Mouse (Mus musculus): ENCODE data around the gene Cd72. TPM values are rescaled to one million over a fixed set of nuclear protein-coding genes. Genes with fewer than 3 reads are reported as not detected.
A peak's percentile ranks its signal among the peaks of the same experiment; 100 is the strongest.

Gene Cd72
- polyA plus RNA-seq (2014; fragmentation: Nextera tagmentation; extraction: Ambion mirVana): 6.6 and 7.4 TPM in 2 replicates

DNA sequence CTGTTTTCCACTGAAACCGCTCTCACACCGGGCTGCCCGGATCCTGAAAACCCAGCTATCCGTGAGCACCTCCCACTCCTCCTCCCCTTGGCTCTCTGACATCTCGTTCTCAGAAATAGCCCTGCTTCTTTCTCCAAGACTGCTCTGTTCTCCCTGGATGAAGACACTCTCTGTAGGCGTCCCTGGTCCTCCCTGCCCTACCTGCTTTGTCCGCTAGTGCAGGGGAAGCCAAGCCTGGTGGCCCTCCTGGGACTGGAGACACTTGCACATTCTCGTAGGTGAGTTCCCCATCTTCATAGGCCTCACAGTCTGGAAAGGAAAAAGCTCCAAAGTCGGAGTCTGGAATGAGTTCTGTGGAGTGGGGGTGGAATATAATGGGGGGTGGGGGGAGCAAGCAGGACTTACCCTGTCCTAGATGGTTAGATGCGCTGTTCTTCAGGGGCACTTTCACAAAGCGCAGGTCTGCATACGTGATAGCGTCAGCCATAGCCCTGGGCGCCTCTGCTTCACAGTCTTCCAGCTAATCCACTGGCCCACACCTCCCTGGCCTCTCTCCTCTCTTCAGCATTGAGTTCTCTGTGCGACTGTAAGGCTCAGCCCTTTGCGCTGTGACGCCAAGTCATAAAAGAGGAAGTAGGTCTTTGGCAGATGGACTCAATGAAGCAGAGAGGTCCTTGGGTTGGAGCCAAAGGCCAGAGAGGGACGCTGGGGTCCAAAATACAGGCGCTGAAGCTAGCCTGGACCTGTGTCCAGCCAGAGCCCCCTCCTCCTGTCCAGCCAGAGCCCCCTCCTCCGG lies at the start of gene Cd72:
Gene Cd72 (minus strand): TSS at position 588 of the 796 bp plus-strand sequence.
- Histone ChIP-seq H3K4me1 (ENCODE audit: control insufficient read depth, insufficient read depth, low read length) (peaks cover 9% of the 10 kb centered on the region; the same call in 1 of the 2 replicates), H3K4me3 (ENCODE audit: low read depth, low read length) (no peak within 1 kb of the TSS)

GRCm38 (mm10) chr4:43503506-43503905 lies 49.1 kb upstream of the Cd72 start:
- Histone ChIP-seq H3K9ac (replicated peaks; ENCODE audit: low read depth, low read length) (no peak overlapping the region), H3K4me1 (ENCODE audit: control insufficient read depth, insufficient read depth, low read length) (peaks cover 1% of the 10 kb centered on the region; the same call in 1 of the 2 replicates), H3K4me2 (ENCODE audit: low read depth, low read length) (no peak overlapping the region), H3K27ac (ENCODE audit: low read depth, low read length) (no peak overlapping the region), H3K36me3 (ENCODE audit: control insufficient read depth, insufficient read depth, low read length) (no peaks in the 10 kb centered on the region), H3K4me3 (ENCODE audit: low read depth, low read length) (no peak overlapping the region), H3K27me3 (ENCODE audit: control insufficient read depth, insufficient read depth, low read length) (no peaks in the 10 kb centered on the region; the same call in 1 of the 2 replicates), H3K9me3 (ENCODE audit: control insufficient read depth, low read length) (no peaks in the 10 kb centered on the region)
- no peak for ATAC-seq (ENCODE audit: low read depth)
- WGBS: 84% methylated on average over 6 of the region's 6 CpGs

More for the DNA sequence above, at the start of gene Cd72:
- no peak within 1 kb of the TSS for H3K27ac ChIP-seq (ENCODE audit: low read depth, low read length)
- H3K27me3 ChIP-seq (ENCODE audit: control insufficient read depth, insufficient read depth, low read length): no peaks in the 10 kb centered on the region
- no peaks in the 10 kb centered on the region for H3K9me3 ChIP-seq (ENCODE audit: control insufficient read depth, low read length)
- no peaks in the 10 kb centered on the region for H3K36me3 ChIP-seq (ENCODE audit: control insufficient read depth, insufficient read depth, low read length)
- 29% methylated on average over 20 of the region's 20 CpGs for WGBS
- no peak for ATAC-seq (ENCODE audit: low read depth)
- peak within 1 kb of the TSS; percentile 33 for H3K4me2 ChIP-seq (ENCODE audit: low read depth, low read length)
- H3K9ac ChIP-seq (replicated peaks; ENCODE audit: low read depth, low read length): 0 out of 2 replicates have a peak within 1 kb of the TSS, but pooled peaks have one; percentile 21

DNA sequence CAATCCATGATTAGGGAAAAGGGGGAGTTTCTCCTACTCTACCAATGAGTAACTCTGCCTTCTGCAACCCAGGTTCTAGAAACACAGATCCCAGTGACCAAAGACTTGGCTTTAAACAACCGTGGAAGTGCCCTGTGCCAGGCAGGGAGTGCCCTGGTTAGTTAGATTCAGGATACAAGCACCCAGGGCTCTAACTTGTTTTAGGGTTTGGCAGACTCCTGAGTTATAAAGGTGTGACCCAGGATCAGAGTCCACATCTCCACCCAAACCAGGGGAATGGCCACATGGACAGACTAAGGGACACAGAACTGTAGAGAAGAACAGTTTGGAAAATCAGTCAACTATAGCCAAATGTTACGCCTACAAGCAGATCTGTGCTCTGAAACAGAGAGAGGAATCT lies 48.6 kb upstream of the Cd72 start:
- no peaks in the 10 kb centered on the region for H3K9me3 ChIP-seq (ENCODE audit: control insufficient read depth, low read length)
- no peaks in the 10 kb centered on the region for H3K4me1 ChIP-seq (ENCODE audit: control insufficient read depth, insufficient read depth, low read length)
- no peak overlapping the region for H3K4me3 ChIP-seq (ENCODE audit: low read depth, low read length)
- no peaks in the 10 kb centered on the region for H3K36me3 ChIP-seq (ENCODE audit: control insufficient read depth, insufficient read depth, low read length)
- no peak overlapping the region for H3K27ac ChIP-seq (ENCODE audit: low read depth, low read length)
- H3K9ac ChIP-seq (replicated peaks; ENCODE audit: low read depth, low read length): no peak overlapping the region
- no peak overlapping the region for H3K4me2 ChIP-seq (ENCODE audit: low read depth, low read length)
- WGBS: 67% methylated on average over 2 of the region's 2 CpGs
- no peak for ATAC-seq (ENCODE audit: low read depth)
- no peaks in the 10 kb centered on the region; the same call in 1 of the 2 replicates for H3K27me3 ChIP-seq (ENCODE audit: control insufficient read depth, insufficient read depth, low read length)

GRCm38 (mm10) chr4:43499407-43500333 lies 45.2 kb upstream of the Cd72 start, which contains the start of gene Arhgef39:
Arhgef39 (minus strand) TSS chr4:43499695.
- no peak within 1 kb of the TSS for H3K27ac ChIP-seq (ENCODE audit: low read depth, low read length)
- 8% methylated on average over 50 of the region's 50 CpGs for WGBS

GRCm38 (mm10) chr4:43498983-43499382 lies 44.6 kb upstream of the Cd72 start:
- peak overlapping the region; percentile 81 for H3K4me2 ChIP-seq (ENCODE audit: low read depth, low read length)
- ATAC-seq (ENCODE audit: low read depth): peak; percentile 13; the same call in 1 of the 2 replicates
- H3K9me3 ChIP-seq (ENCODE audit: control insufficient read depth, low read length): no peaks in the 10 kb centered on the region
- no peaks in the 10 kb centered on the region for H3K36me3 ChIP-seq (ENCODE audit: control insufficient read depth, insufficient read depth, low read length)
- H3K9ac ChIP-seq (replicated peaks; ENCODE audit: low read depth, low read length): no peak overlapping the region
- H3K4me3 ChIP-seq (ENCODE audit: low read depth, low read length): peak overlapping the region; percentile 37
- WGBS: 14% methylated on average over 8 of the region's 8 CpGs
- no peaks in the 10 kb centered on the region for H3K27me3 ChIP-seq (ENCODE audit: control insufficient read depth, insufficient read depth, low read length)
- H3K27ac ChIP-seq (ENCODE audit: low read depth, low read length): no peak overlapping the region
- peaks cover 10% of the 10 kb centered on the region for H3K4me1 ChIP-seq (ENCODE audit: control insufficient read depth, insufficient read depth, low read length)

More at GRCm38 (mm10) chr4:43499407-43500333, 45.2 kb upstream of the Cd72 start, which contains the start of gene Arhgef39:
- no peaks in the 10 kb centered on the region for H3K27me3 ChIP-seq (ENCODE audit: control insufficient read depth, insufficient read depth, low read length)
- H3K36me3 ChIP-seq (ENCODE audit: control insufficient read depth, insufficient read depth, low read length): no peaks in the 10 kb centered on the region
- H3K4me3 ChIP-seq (ENCODE audit: low read depth, low read length): peak within 1 kb of the TSS; percentile 37
- no peaks in the 10 kb centered on the region for H3K9me3 ChIP-seq (ENCODE audit: control insufficient read depth, low read length)
- peak; percentile 85 for ATAC-seq (ENCODE audit: low read depth)
- H3K4me2 ChIP-seq (ENCODE audit: low read depth, low read length): peak within 1 kb of the TSS; percentile 81
- H3K9ac ChIP-seq (replicated peaks; ENCODE audit: low read depth, low read length): peak within 1 kb of the TSS; percentile 30; the same call in 1 of the 2 replicates
- 0 out of 2 replicates have a peak, but pooled peaks cover 5% of the 10 kb centered on the region for H3K4me1 ChIP-seq (ENCODE audit: control insufficient read depth, insufficient read depth, low read length)

- no peak overlapping the region for H3K4me3 ChIP-seq (ENCODE audit: low read depth, low read length)
- 89% methylated on average over 4 of the region's 4 CpGs for WGBS
- no peaks in the 10 kb centered on the region for H3K27me3 ChIP-seq (ENCODE audit: control insufficient read depth, insufficient read depth, low read length)
- H3K4me1 ChIP-seq (ENCODE audit: control insufficient read depth, insufficient read depth, low read length): peaks cover 10% of the 10 kb centered on the region
- ATAC-seq (ENCODE audit: low read depth): no peak
- no peak overlapping the region for H3K4me2 ChIP-seq (ENCODE audit: low read depth, low read length)
- H3K36me3 ChIP-seq (ENCODE audit: control insufficient read depth, insufficient read depth, low read length): no peaks in the 10 kb centered on the region
- no peak overlapping the region for H3K27ac ChIP-seq (ENCODE audit: low read depth, low read length)
- H3K9ac ChIP-seq (replicated peaks; ENCODE audit: low read depth, low read length): no peak overlapping the region
- H3K9me3 ChIP-seq (ENCODE audit: control insufficient read depth, low read length): no peaks in the 10 kb centered on the region
These were observed 43.5 kb upstream of the Cd72 start for GRCm38 (mm10) chr4:43497946-43498345.

DNA sequence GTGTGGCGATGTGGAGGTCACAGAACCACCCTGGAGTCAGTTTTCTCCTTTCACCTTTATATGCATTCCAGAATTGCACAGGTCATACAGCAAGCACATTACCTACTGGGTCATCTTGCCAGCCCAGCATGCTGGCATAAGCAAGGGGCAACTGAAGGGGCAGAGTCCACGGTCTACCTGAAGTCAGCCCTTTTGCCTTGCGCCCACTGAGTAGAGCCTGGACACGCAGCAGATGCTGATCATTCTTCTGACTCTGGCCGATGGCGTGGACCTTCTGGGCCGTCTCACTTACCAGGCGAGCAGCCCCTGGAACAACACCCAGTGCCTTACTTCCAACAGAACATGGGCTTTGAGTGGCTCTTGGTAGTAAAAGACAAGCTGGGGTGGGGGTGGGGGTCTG lies 43.0 kb upstream of the Cd72 start:
- 95% methylated on average over 8 of the region's 8 CpGs for WGBS
- H3K36me3 ChIP-seq (ENCODE audit: control insufficient read depth, insufficient read depth, low read length): no peaks in the 10 kb centered on the region
- H3K27ac ChIP-seq (ENCODE audit: low read depth, low read length): no peak overlapping the region
- ATAC-seq (ENCODE audit: low read depth): no peak
- no peak overlapping the region for H3K4me3 ChIP-seq (ENCODE audit: low read depth, low read length)
- no peak overlapping the region for H3K9ac ChIP-seq (replicated peaks; ENCODE audit: low read depth, low read length)
- H3K4me1 ChIP-seq (ENCODE audit: control insufficient read depth, insufficient read depth, low read length): peaks cover 10% of the 10 kb centered on the region
- no peaks in the 10 kb centered on the region for H3K27me3 ChIP-seq (ENCODE audit: control insufficient read depth, insufficient read depth, low read length)
- H3K4me2 ChIP-seq (ENCODE audit: low read depth, low read length): no peak overlapping the region
- no peaks in the 10 kb centered on the region for H3K9me3 ChIP-seq (ENCODE audit: control insufficient read depth, low read length)

- H3K4me3 ChIP-seq (ENCODE audit: low read depth, low read length): no peak overlapping the region
- 66% methylated on average over 6 of the region's 6 CpGs for WGBS
These were observed 42.2 kb upstream of the Cd72 start for GRCm38 (mm10) chr4:43496587-43496986.

More at GRCm38 (mm10) chr4:43496587-43496986, 42.2 kb upstream of the Cd72 start:
- Histone ChIP-seq H3K27ac (ENCODE audit: low read depth, low read length) (no peak overlapping the region), H3K4me2 (ENCODE audit: low read depth, low read length) (no peak overlapping the region), H3K4me1 (ENCODE audit: control insufficient read depth, insufficient read depth, low read length) (peaks cover 10% of the 10 kb centered on the region), H3K36me3 (ENCODE audit: control insufficient read depth, insufficient read depth, low read length) (no peaks in the 10 kb centered on the region), H3K9ac (replicated peaks; ENCODE audit: low read depth, low read length) (no peak overlapping the region), H3K9me3 (ENCODE audit: control insufficient read depth, low read length) (no peaks in the 10 kb centered on the region), H3K27me3 (ENCODE audit: control insufficient read depth, insufficient read depth, low read length) (no peaks in the 10 kb centered on the region)
- no peak for ATAC-seq (ENCODE audit: low read depth)

All from neural tube, embryonic 14.5 days (tissue).